14 mouse cellular contexts compared by ENCODE assay signal in genomic region chr2:166316409-166316916, GRCm38 (mm10).
DNase-seq lines count a peak whose midpoint lies in the region; ATAC-seq lines count a peak whose summit lies in the region.
"Had no signal": no experiment of that assay in that cellular context is flagged by ENCODE, and none has a peak within 500 bp of the region (broad histone marks: within the 10 kb centered on the region; RNA-seq: fewer than 3 reads in every experiment).

No protein-coding gene starts in this region.

- H3K27me3 ChIP-seq in embryonic facial prominence, embryonic 11.5 days (ENCODE audit: control insufficient read depth, insufficient read depth, low read length) = no peaks in the 10 kb centered on the region
- peaks cover 60% of the 10 kb centered on the region for H3K27me3 ChIP-seq in hindbrain, embryonic 12.5 days
- H3K27me3 ChIP-seq in midbrain, embryonic 13.5 days = peaks cover 73% of the 10 kb centered on the region
- H3K27me3 ChIP-seq: liver, embryonic 15.5 days had no signal

- no peaks in the 10 kb centered on the region for H3K36me3 ChIP-seq in embryonic facial prominence, embryonic 11.5 days (replicated peaks; ENCODE audit: control insufficient read depth, insufficient read depth, low read depth, low read length)
- no peaks in the 10 kb centered on the region for H3K36me3 ChIP-seq in hindbrain, embryonic 12.5 days
- H3K36me3 ChIP-seq in midbrain, embryonic 13.5 days = no peaks in the 10 kb centered on the region
- H3K36me3 ChIP-seq: liver, embryonic 15.5 days had no signal

- no peaks in the 10 kb centered on the region for H3K9me3 ChIP-seq in embryonic facial prominence, embryonic 11.5 days (replicated peaks; ENCODE audit: control insufficient read depth, low read length)
- H3K9me3 ChIP-seq in hindbrain, embryonic 12.5 days (replicated peaks) = no peaks in the 10 kb centered on the region
- no peaks in the 10 kb centered on the region for H3K9me3 ChIP-seq in midbrain, embryonic 13.5 days
- H3K9me3 ChIP-seq: liver, embryonic 15.5 days had no signal

- H3K4me3 ChIP-seq in embryonic facial prominence, embryonic 11.5 days (ENCODE audit: low read depth, low read length) = no peak overlapping the region
- H3K4me3 ChIP-seq in hindbrain, embryonic 12.5 days = no peak overlapping the region
- H3K4me3 ChIP-seq in midbrain, embryonic 13.5 days (replicated peaks) = no peak overlapping the region
- H3K4me3 ChIP-seq: liver, embryonic 15.5 days; myocyte had no signal

- no peak overlapping the region for H3K4me2 ChIP-seq in embryonic facial prominence, embryonic 11.5 days (ENCODE audit: low read depth, low read length)
- peak overlapping the region; percentile 5; the same call in 1 of the 2 replicates for H3K4me2 ChIP-seq in hindbrain, embryonic 12.5 days (replicated peaks)
- no peak overlapping the region for H3K4me2 ChIP-seq in midbrain, embryonic 13.5 days (replicated peaks)
- H3K4me2 ChIP-seq: liver, embryonic 15.5 days had no signal

- no peak overlapping the region for H3K9ac ChIP-seq in embryonic facial prominence, embryonic 11.5 days (replicated peaks; ENCODE audit: low read length)
- no peak overlapping the region for H3K9ac ChIP-seq in hindbrain, embryonic 12.5 days
- H3K9ac ChIP-seq in midbrain, embryonic 13.5 days (replicated peaks) = no peak overlapping the region
- H3K9ac ChIP-seq: liver, embryonic 15.5 days had no signal

- WGBS in embryonic facial prominence, embryonic 11.5 days = 25% methylated on average over 10 of the region's 10 CpGs
- 21% methylated on average over 10 of the region's 10 CpGs for WGBS in hindbrain, embryonic 12.5 days
- 8% methylated on average over 10 of the region's 10 CpGs for WGBS in midbrain, embryonic 13.5 days

- no peak for ATAC-seq in embryonic facial prominence, embryonic 11.5 days (replicated peaks; ENCODE audit: insufficient number of reproducible peaks, low FRiP score, low TSS enrichment, low read depth)
- ATAC-seq in hindbrain, embryonic 12.5 days (ENCODE audit: low FRiP score) = peak; percentile 72
- ATAC-seq in midbrain, embryonic 13.5 days = peak; percentile 84

- DNase-seq in R1 (ENCODE audit: low read depth, low spot score) = peak; percentile 83
- peak; percentile 69 for DNase-seq in embryonic facial prominence, embryonic 11.5 days (ENCODE audit: low spot score)
- no peak for DNase-seq in kidney, adult 11 months
- DNase-seq in heart, postnatal 14 days = no peak
- DNase-seq in left cerebral cortex, postnatal 25 days (ENCODE audit: low spot score in 2 of 2) = no peak
- DNase-seq in thymus, postnatal 4 days = no peak
- DNase-seq: adrenal gland, postnatal 36 days; cerebellum, adult 11 months; kidney, adult 18-20 months; lung, postnatal 4 days had no signal

- H3K27ac ChIP-seq in embryonic facial prominence, embryonic 11.5 days (replicated peaks; ENCODE audit: low read depth, low read length) = no peak overlapping the region
- peak overlapping the region; percentile 5; the same call in 1 of the 2 replicates for H3K27ac ChIP-seq in hindbrain, embryonic 12.5 days
- H3K27ac ChIP-seq in midbrain, embryonic 13.5 days = no peak overlapping the region
- H3K27ac ChIP-seq: liver, embryonic 15.5 days had no signal

- no peaks in the 10 kb centered on the region; the same call in 1 of the 2 replicates for H3K4me1 ChIP-seq in embryonic facial prominence, embryonic 11.5 days (ENCODE audit: control insufficient read depth, insufficient read depth, low read length)
- peaks cover 19% of the 10 kb centered on the region for H3K4me1 ChIP-seq in hindbrain, embryonic 12.5 days
- H3K4me1 ChIP-seq in midbrain, embryonic 13.5 days (replicated peaks) = peaks cover 15% of the 10 kb centered on the region
- H3K4me1 ChIP-seq: liver, embryonic 15.5 days had no signal

- intact Hi-C loops in heart, postnatal 14 days (cut with DNase I) = no loop called here
- intact Hi-C loops in left cerebral cortex, postnatal 25 days (cut with DNase I) = no loop called here

Comparison
In these comparisons a context has a peak if more than half of its experiments do, and no peak if none do; other contexts are left out.
1. DNase-seq: peak in R1 (single experiment) and embryonic facial prominence, embryonic 11.5 days (single experiment); none in kidney, adult 11 months (single experiment), heart, postnatal 14 days (0 of 2), left cerebral cortex, postnatal 25 days (0 of 2) and thymus, postnatal 4 days (single experiment).